Mouse (Mus musculus) intestine, postnatal 0 days (tissue): ENCODE measurements around the gene Syndig1l. TPM values are rescaled to one million over a fixed set of nuclear protein-coding genes. Genes with fewer than 3 reads are reported as not detected.

ENCODE experiments used
- ATAC-seq: fragments of 200-750 bp; cut with Nextera tagmentation; 2 replicates; pipeline ENCODE4 v1.8.0; 2017; ENCODE audit warnings: mild to moderate bottlenecking, moderate TSS enrichment, moderate library complexity
- H3K27ac ChIP-seq: fragments of 300-500 bp; sonication (generic); 2 replicates; pipeline ENCODE4 v1.5.1; 2014; ENCODE audit warnings: mild to moderate bottlenecking, low read depth, low read length, moderate library complexity
- H3K27me3 ChIP-seq: fragments of 300-500 bp; sonication (generic); replicated peaks from 2 replicates; pipeline ENCODE4 v1.6.1; 2014; ENCODE audit warnings: low read length, mixed read lengths; ENCODE audit not compliant: control insufficient read depth, insufficient read depth
- H3K36me3 ChIP-seq: fragments of 300-500 bp; sonication (generic); 2 replicates; pipeline ENCODE4 v1.6.1; 2014; ENCODE audit warnings: mild to moderate bottlenecking, moderate library complexity; ENCODE audit not compliant: control insufficient read depth, insufficient read depth
- H3K4me1 ChIP-seq: fragments of 300-500 bp; sonication (generic); replicated peaks from 2 replicates; pipeline ENCODE4 v1.6.1; 2014; ENCODE audit warnings: antibody characterized with exemption, low read length, mixed read lengths; ENCODE audit not compliant: control insufficient read depth, insufficient read depth
- H3K4me2 ChIP-seq: fragments of 300-500 bp; sonication (generic); replicated peaks from 2 replicates; pipeline ENCODE4 v1.6.1; 2014; ENCODE audit warnings: low read depth, mild to moderate bottlenecking, moderate library complexity
- H3K4me3 ChIP-seq: fragments of 300-500 bp; sonication (generic); 2 replicates; pipeline ENCODE4 v1.5.1; 2014; ENCODE audit warnings: low read depth, low read length
- H3K9ac ChIP-seq: fragments of 300-500 bp; sonication (generic); 2 replicates; pipeline ENCODE4 v1.6.1; 2014; ENCODE audit warnings: mild to moderate bottlenecking, low read depth, low read length
- H3K9me3 ChIP-seq: fragments of 300-500 bp; sonication (generic); 2 replicates; pipeline ENCODE4 v1.6.1; 2016; ENCODE audit warnings: mixed run types; ENCODE audit not compliant: control insufficient read depth
- CTCF ChIP-seq: sonication (generic); IDR thresholded peaks from 2 replicates; pipeline ENCODE4 v1.5.1; 2016; ENCODE audit warnings: low read depth, mild to moderate bottlenecking, control low read depth, antibody characterized with exemption, moderate library complexity
- WGBS: fragments of 180-500 bp; shearing (Covaris S2); extraction: QIAGEN DNeasy Blood & Tissue Kit; methylation state at CpG from one replicate; pipeline ENCODE4 v1.1.7; 2014; 5-methylcytosine and 5-hydroxymethylcytosine counted together
- polyA plus RNA-seq: library from polyadenylated mRNA; unstranded; fragments of >200 nt; fragmentation: Nextera tagmentation; extraction: Ambion mirVana; gene quantifications from 2 replicates; pipeline ENCODE4 v1.2.1, GENCODE M21; 2015

Syndig1l gene
- polyA plus RNA-seq, 1 experiment from 2014 or later = 0.12 TPM

DNA sequence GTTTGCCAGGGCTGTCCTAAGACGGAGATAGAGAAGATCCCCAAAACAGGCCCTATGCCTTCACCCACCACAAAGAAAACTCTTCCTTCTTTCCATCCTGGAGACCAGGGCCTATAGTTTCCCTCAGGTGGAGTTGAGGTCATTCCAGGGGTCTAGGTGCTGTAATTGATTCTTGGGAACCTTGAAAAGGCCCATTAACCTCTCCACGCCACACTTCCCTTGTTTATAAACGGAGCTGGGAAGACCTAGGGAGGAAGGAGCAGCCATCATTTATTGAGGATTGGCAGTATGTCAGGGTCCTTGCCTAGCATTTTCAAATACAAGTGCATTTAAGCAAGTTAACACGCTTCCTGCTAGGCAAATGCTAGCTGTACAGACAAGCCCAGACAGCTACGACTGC, 28.8 kb upstream of the Syndig1l start:
- Histone ChIP-seq H3K4me2 (no peak overlapping the region), H3K9ac (no peak overlapping the region), H3K4me1 (no peaks in the 10 kb centered on the region), H3K4me3 (no peak overlapping the region), H3K9me3 (no peaks in the 10 kb centered on the region), H3K27me3 (no peaks in the 10 kb centered on the region), H3K36me3 (no peaks in the 10 kb centered on the region), H3K27ac (no peak overlapping the region)
- no peak for ATAC-seq
- whole genome bisulfite sequencing = 63% methylated on average over 5 of the region's 5 CpGs
- TF ChIP-seq CTCF = no peak

- Histone ChIP-seq H3K9me3 (no peaks in the 10 kb centered on the region), H3K4me3 (no peak overlapping the region), H3K27me3 (no peaks in the 10 kb centered on the region), H3K9ac (no peak overlapping the region), H3K27ac (no peak overlapping the region), H3K4me2 (no peak overlapping the region), H3K4me1 (no peaks in the 10 kb centered on the region), H3K36me3 (no peaks in the 10 kb centered on the region)
- WGBS = 49% methylated on average over 4 of the region's 4 CpGs
- no peak for ATAC-seq
- no peak for TF ChIP-seq CTCF
These were observed 28.4 kb upstream of the Syndig1l start for GRCm38 (mm10) chr12:84726986-84727385.

DNA sequence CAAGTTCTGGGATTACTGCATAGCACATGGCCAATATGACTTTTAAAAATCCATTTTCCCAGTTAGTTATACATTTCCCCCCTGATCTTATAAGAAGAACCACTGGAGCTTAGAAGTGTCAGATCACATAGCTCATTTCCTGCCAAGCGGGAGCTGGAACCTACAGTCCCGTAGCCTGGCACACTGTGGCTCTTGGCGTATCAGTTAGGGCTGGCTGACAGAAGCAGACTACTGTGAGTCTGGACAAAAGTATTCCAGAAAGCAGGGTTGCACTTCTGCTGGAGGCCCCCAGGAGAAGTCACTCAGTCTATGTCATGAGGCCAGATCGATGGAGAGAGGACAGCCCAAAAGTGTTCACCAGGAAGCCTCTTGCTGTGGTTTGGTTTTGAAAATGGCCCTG, 27.8 kb upstream of the Syndig1l start:
- Histone ChIP-seq H3K9ac (no peak overlapping the region), H3K36me3 (no peaks in the 10 kb centered on the region), H3K4me3 (no peak overlapping the region), H3K4me2 (no peak overlapping the region), H3K9me3 (no peaks in the 10 kb centered on the region), H3K27ac (no peak overlapping the region), H3K4me1 (no peaks in the 10 kb centered on the region), H3K27me3 (no peaks in the 10 kb centered on the region)
- ATAC-seq = no peak
- no peak for TF ChIP-seq CTCF
- WGBS = 91% methylated on average over 4 of the region's 4 CpGs

- ATAC-seq = no peak
- H3K4me1 ChIP-seq = no peaks in the 10 kb centered on the region
- H3K4me3 ChIP-seq = no peak overlapping the region
- H3K27me3 ChIP-seq = no peaks in the 10 kb centered on the region
- H3K27ac ChIP-seq = no peak overlapping the region
- H3K36me3 ChIP-seq = no peaks in the 10 kb centered on the region
- 80% methylated on average over 9 of the region's 9 CpGs for WGBS
- no peak overlapping the region for H3K9ac ChIP-seq
- H3K9me3 ChIP-seq = no peaks in the 10 kb centered on the region
- H3K4me2 ChIP-seq = no peak overlapping the region
- TF ChIP-seq CTCF = no peak
These were observed 20.0 kb upstream of the Syndig1l start for GRCm38 (mm10) chr12:84718462-84719244.

DNA sequence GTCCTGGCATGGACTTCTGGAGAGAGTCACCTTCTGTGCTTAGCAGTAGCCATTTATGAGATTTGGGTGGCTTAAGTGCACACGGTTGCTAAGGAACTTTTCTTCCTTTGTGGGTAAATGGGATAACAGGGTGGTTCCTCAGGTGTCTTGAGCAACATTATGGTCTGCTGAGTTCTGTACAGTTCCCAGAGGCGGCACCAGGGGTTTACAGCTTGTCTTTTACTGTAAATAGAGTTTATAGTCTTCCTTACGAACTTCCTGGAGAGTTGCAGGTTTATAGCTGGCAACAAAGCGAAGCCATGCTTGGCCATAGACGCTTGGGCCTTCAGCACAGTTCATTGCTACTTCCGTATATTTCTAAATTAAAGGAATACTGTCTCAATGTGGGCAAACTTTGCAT, 15.9 kb upstream of the Syndig1l start:
- Histone ChIP-seq H3K4me1 (no peaks in the 10 kb centered on the region), H3K9ac (no peak overlapping the region), H3K4me3 (no peak overlapping the region), H3K27me3 (no peaks in the 10 kb centered on the region), H3K27ac (no peak overlapping the region), H3K4me2 (no peak overlapping the region), H3K36me3 (no peaks in the 10 kb centered on the region), H3K9me3 (no peaks in the 10 kb centered on the region)
- WGBS = 51% methylated on average over 6 of the region's 6 CpGs
- peak; percentile 56 for ATAC-seq
- no peak for TF ChIP-seq CTCF

GRCm38 (mm10) chr12:84709842-84710439, 11.3 kb upstream of the Syndig1l start:
- WGBS = 13% methylated on average over 14 of the region's 14 CpGs
- no peak for TF ChIP-seq CTCF

More at GRCm38 (mm10) chr12:84709842-84710439, 11.3 kb upstream of the Syndig1l start:
- Histone ChIP-seq H3K36me3 (no peaks in the 10 kb centered on the region), H3K9me3 (no peaks in the 10 kb centered on the region), H3K4me1 (no peaks in the 10 kb centered on the region), H3K27me3 (no peaks in the 10 kb centered on the region), H3K4me2 (no peak overlapping the region), H3K27ac (no peak overlapping the region), H3K4me3 (no peak overlapping the region), H3K9ac (no peak overlapping the region)
- no peak for ATAC-seq
